Mouse (Mus musculus) spleen, adult 2 months (tissue): Measurements from ENCODE around the gene Lrrc74a.

Source experiments
- CTCF ChIP-seq: fragments of 200-500 bp; IDR thresholded peaks from 2 replicates; pipeline ENCODE4 v1.5.1; 2011; ENCODE audit warnings: mild to moderate bottlenecking, inconsistent platforms; ENCODE audit not compliant: insufficient read depth, insufficient read length, insufficient replicate concordance; ENCODE audit errors: extremely low read depth
- POLR2A ChIP-seq: fragments of 200-500 bp; IDR thresholded peaks from 2 replicates; pipeline ENCODE4 v1.6.1; 2011; ENCODE audit warnings: low read depth, low read length, inconsistent platforms

DNA sequence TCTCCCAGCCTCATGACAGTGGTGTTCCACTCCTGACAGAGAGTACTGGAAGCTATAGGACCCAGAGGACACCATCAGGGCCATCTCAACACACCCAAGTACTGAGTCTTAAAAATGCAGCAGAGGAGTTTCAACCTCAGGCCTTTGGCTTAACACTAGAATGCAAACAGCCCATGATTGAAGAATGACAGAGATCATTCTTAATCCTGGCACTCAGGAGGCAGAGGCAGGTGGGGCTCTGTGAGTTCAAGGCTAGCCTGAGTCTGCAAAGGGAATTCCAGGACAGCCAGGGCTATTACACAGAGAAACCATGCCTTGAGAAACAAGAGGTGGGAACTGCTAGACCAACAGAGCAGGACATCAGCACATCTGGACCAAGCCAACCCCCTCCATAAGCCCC, 35.6 kb downstream of the Lrrc74a start:
- TF ChIP-seq POLR2A (no peak), CTCF (no peak)
